Mouse (Mus musculus) limb, embryonic 14.5 days (tissue): ENCODE data around the gene Cmtr2. TPM values are rescaled to one million over a fixed set of nuclear protein-coding genes. Genes with fewer than 3 reads are reported as not detected.

ENCODE experiments used
- ATAC-seq: fragments of 200-750 bp; cut with Nextera tagmentation; 2 replicates; pipeline ENCODE4 v1.8.0; 2017; ENCODE audit warnings: low read depth, moderate number of reproducible peaks, moderate TSS enrichment; ENCODE audit not compliant: low FRiP score
- DNase-seq: peaks from one replicate; pipeline ENCODE4 v3.0.0-alpha.2; 2015; ENCODE audit warnings: low spot score
- H3K27ac ChIP-seq: fragments of 300-500 bp; sonication (generic); replicated peaks from 2 replicates; pipeline ENCODE4 v1.5.1; 2014; ENCODE audit warnings: low read depth, mild to moderate bottlenecking, low read length, moderate library complexity, mixed read lengths
- H3K27me3 ChIP-seq: fragments of 300-500 bp; sonication (generic); 2 replicates; pipeline ENCODE4 v1.6.1; 2014; ENCODE audit warnings: low read length, mixed read lengths; ENCODE audit not compliant: control insufficient read depth, insufficient read depth
- H3K36me3 ChIP-seq: fragments of 300-500 bp; sonication (generic); 2 replicates; pipeline ENCODE4 v1.6.1; 2014; ENCODE audit warnings: mild to moderate bottlenecking, low read length, moderate library complexity, mixed read lengths; ENCODE audit not compliant: control insufficient read depth, insufficient read depth
- H3K4me1 ChIP-seq: fragments of 300-500 bp; sonication (generic); 2 replicates; pipeline ENCODE4 v1.6.1; 2014; ENCODE audit warnings: antibody characterized with exemption, low read length, mixed read lengths; ENCODE audit not compliant: control insufficient read depth, insufficient read depth
- H3K4me2 ChIP-seq: fragments of 300-500 bp; sonication (generic); replicated peaks from 2 replicates; pipeline ENCODE4 v1.6.1; 2014; ENCODE audit warnings: low read depth, mild to moderate bottlenecking, low read length, moderate library complexity; ENCODE audit not compliant: severe bottlenecking
- H3K4me3 ChIP-seq: fragments of 300-500 bp; sonication (generic); replicated peaks from 2 replicates; pipeline ENCODE4 v1.5.1; 2014; ENCODE audit warnings: low read length
- H3K9ac ChIP-seq: fragments of 300-500 bp; sonication (generic); 2 replicates; pipeline ENCODE4 v1.6.1; 2014; ENCODE audit warnings: mild to moderate bottlenecking, low read depth, low read length, moderate library complexity; ENCODE audit not compliant: severe bottlenecking
- H3K9me3 ChIP-seq: fragments of 300-500 bp; sonication (generic); 2 replicates; pipeline ENCODE4 v1.6.1; 2016; ENCODE audit warnings: low read length; ENCODE audit not compliant: control insufficient read depth
- POLR2A ChIP-seq: fragments of 200-500 bp; IDR thresholded peaks from 2 replicates; pipeline ENCODE4 v1.8.0; 2012; ENCODE audit warnings: inconsistent platforms, mild to moderate bottlenecking, moderate library complexity, borderline replicate concordance; ENCODE audit not compliant: insufficient read depth, insufficient read length; ENCODE audit errors: extremely low read depth
- WGBS: fragments of 180-500 bp; shearing (Covaris S2); extraction: QIAGEN DNeasy Blood & Tissue Kit; methylation state at CpG from one replicate; pipeline ENCODE4 v1.1.7; 2014; 5-methylcytosine and 5-hydroxymethylcytosine counted together
- polyA plus RNA-seq, 2 experiments: library from polyadenylated mRNA; depleted of rRNA in 1 of 2; stranded (reverse) in 1 of 2; unstranded in 1 of 2; fragments of >200 nt; fragmentation: Nextera tagmentation in 1 of 2; extraction: Ambion mirVana in 1 of 2; gene quantifications; 2 replicates each; pipeline versions ENCODE4 v1.2.1 to v1.2.3; 2012 to 2014

The Cmtr2 gene
- polyA plus RNA-seq, 2 experiments, result 6.8 to 8.6 TPM

GRCm38 (mm10) chr8:110247238-110247637 lies 31.8 kb downstream of the Cmtr2 start:
- no peak overlapping the region for H3K4me2 ChIP-seq
- no peaks in the 10 kb centered on the region for H3K36me3 ChIP-seq
- 25% methylated on average over 6 of the region's 6 CpGs for WGBS
- no peak for DNase-seq
- H3K4me3 ChIP-seq, result no peak overlapping the region
- H3K27me3 ChIP-seq, result no peaks in the 10 kb centered on the region
- no peak for TF ChIP-seq POLR2A
- no peak overlapping the region for H3K9ac ChIP-seq
- H3K9me3 ChIP-seq, result no peaks in the 10 kb centered on the region
- H3K27ac ChIP-seq, result no peak overlapping the region
- no peaks in the 10 kb centered on the region for H3K4me1 ChIP-seq
- no peak for ATAC-seq

DNA sequence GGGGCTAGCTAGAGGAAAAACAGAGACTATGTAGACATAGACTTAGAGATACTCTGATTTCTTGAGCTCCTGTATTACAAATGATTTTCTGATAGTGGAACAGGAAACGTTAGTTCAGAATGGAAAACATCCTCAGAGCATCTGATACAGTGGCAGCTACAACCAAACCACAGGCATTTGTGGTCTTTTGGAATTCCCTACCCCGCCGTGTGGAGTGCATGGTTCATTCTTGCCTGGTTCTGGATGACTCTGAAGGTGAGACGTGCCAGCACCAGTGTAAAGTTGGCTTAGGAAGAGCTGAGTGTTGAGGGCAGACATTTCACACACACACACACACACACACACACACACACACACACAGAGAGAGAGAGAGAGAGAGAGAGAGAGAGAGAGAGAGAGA lies 38.5 kb downstream of the Cmtr2 start:
- DNase-seq, result no peak
- no peak for ATAC-seq

GRCm38 (mm10) chr8:110265796-110266305 lies 50.4 kb downstream of the Cmtr2 start:
- H3K4me3 ChIP-seq, result no peak overlapping the region
- no peaks in the 10 kb centered on the region for H3K4me1 ChIP-seq
- no peak overlapping the region for H3K4me2 ChIP-seq
- no peak overlapping the region for H3K9ac ChIP-seq
- no peak overlapping the region for H3K27ac ChIP-seq
- no peak for ATAC-seq
- no peak for TF ChIP-seq POLR2A
- H3K36me3 ChIP-seq, result no peaks in the 10 kb centered on the region
- H3K27me3 ChIP-seq, result no peaks in the 10 kb centered on the region
- H3K9me3 ChIP-seq, result no peaks in the 10 kb centered on the region
- DNase-seq, result no peak
- 60% methylated on average over 11 of the region's 11 CpGs for whole genome bisulfite sequencing

More for the DNA sequence above, 38.5 kb downstream of the Cmtr2 start:
- H3K9me3 ChIP-seq, result no peaks in the 10 kb centered on the region
- no peak overlapping the region for H3K27ac ChIP-seq
- 73% methylated on average over 4 of the region's 4 CpGs for WGBS
- no peaks in the 10 kb centered on the region for H3K27me3 ChIP-seq
- no peak overlapping the region for H3K4me2 ChIP-seq
- no peak overlapping the region for H3K9ac ChIP-seq
- H3K4me1 ChIP-seq, result no peaks in the 10 kb centered on the region
- no peaks in the 10 kb centered on the region for H3K36me3 ChIP-seq
- TF ChIP-seq POLR2A, result no peak
- no peak overlapping the region for H3K4me3 ChIP-seq

- ATAC-seq, result peak; percentile 94
- under 1% methylated on average over 15 of the region's 15 CpGs for WGBS
- no peak within 1 kb of the TSS for H3K27ac ChIP-seq
- H3K27me3 ChIP-seq, result no peaks in the 10 kb centered on the region
- H3K4me2 ChIP-seq, result peak within 1 kb of the TSS; percentile 57
- peak within 1 kb of the TSS; percentile 30 for H3K4me3 ChIP-seq
- TF ChIP-seq POLR2A, result no peak
- DNase-seq, result peak; percentile 91
- peak within 1 kb of the TSS; percentile 21 for H3K9ac ChIP-seq
- no peaks in the 10 kb centered on the region for H3K9me3 ChIP-seq
- no peaks in the 10 kb centered on the region for H3K4me1 ChIP-seq
- H3K36me3 ChIP-seq, result no peaks in the 10 kb centered on the region
Observed at GRCm38 (mm10) chr8:110266741-110267140, 51.3 kb downstream of the Cmtr2 start, which contains the start of gene Hydin. Gene Hydin, plus strand, starts transcription at chr8:110266977.

- H3K36me3 ChIP-seq, result no peaks in the 10 kb centered on the region
- TF ChIP-seq POLR2A, result no peak
- no peak overlapping the region for H3K27ac ChIP-seq
- H3K9ac ChIP-seq, result peak overlapping the region; percentile 21
- no peak for DNase-seq
- no peaks in the 10 kb centered on the region for H3K9me3 ChIP-seq
- 9% methylated on average over 12 of the region's 12 CpGs for WGBS
- no peaks in the 10 kb centered on the region for H3K27me3 ChIP-seq
- H3K4me3 ChIP-seq, result peak overlapping the region; percentile 30
- ATAC-seq, result 0 out of 2 replicates have a peak, but pooled peaks have one; percentile 3
- peak overlapping the region; percentile 57 for H3K4me2 ChIP-seq
- no peaks in the 10 kb centered on the region for H3K4me1 ChIP-seq
Observed at GRCm38 (mm10) chr8:110267268-110267667, 51.8 kb downstream of the Cmtr2 start.

- no peak overlapping the region for H3K4me2 ChIP-seq
- H3K4me3 ChIP-seq, result no peak overlapping the region
- DNase-seq (no peak), ATAC-seq (no peak)
- 91% methylated on average over 4 of the region's 4 CpGs for WGBS
- H3K4me1 ChIP-seq, result no peaks in the 10 kb centered on the region
- H3K9ac ChIP-seq, result no peak overlapping the region
- no peaks in the 10 kb centered on the region for H3K9me3 ChIP-seq
- TF ChIP-seq POLR2A, result no peak
- no peaks in the 10 kb centered on the region for H3K27me3 ChIP-seq
- H3K27ac ChIP-seq, result no peak overlapping the region
- H3K36me3 ChIP-seq, result no peaks in the 10 kb centered on the region
Observed at GRCm38 (mm10) chr8:110270659-110271058, 55.2 kb downstream of the Cmtr2 start.
